Mouse (Mus musculus): ENCODE results near the gene Foxr2. TPM values are rescaled to one million over a fixed set of nuclear protein-coding genes. Genes with fewer than 3 reads are reported as not detected.

Gene Foxr2
- polyA plus RNA-seq, 1 experiment, result 1.7 TPM

- TF ChIP-seq EP300 (IDR thresholded peaks at IDR 0.05; ENCODE audit: insufficient read depth, low read depth, low read length) (no peak), CTCF (IDR thresholded peaks at IDR 0.05; ENCODE audit: low read depth, low read length) (peak; percentile 5)
- H3K27me3 ChIP-seq (ENCODE audit: control insufficient read depth, insufficient read depth, low read length, poor library complexity, severe bottlenecking), result no peaks in the 10 kb centered on the region
- H3K9me3 ChIP-seq (replicated peaks; ENCODE audit: control insufficient read depth, insufficient read depth, low read length, poor library complexity, severe bottlenecking), result no peaks in the 10 kb centered on the region
- no peaks in the 10 kb centered on the region for H3K4me1 ChIP-seq (ENCODE audit: control insufficient read depth, insufficient read depth, low read length)
- H3K27ac ChIP-seq (ENCODE audit: insufficient read depth, low read length), result no peak overlapping the region
- H3K4me3 ChIP-seq (ENCODE audit: low read depth, low read length), result no peak overlapping the region
- H3K9ac ChIP-seq (ENCODE audit: low read depth, poor library complexity, severe bottlenecking), result no peak overlapping the region
- no peaks in the 10 kb centered on the region for H3K36me3 ChIP-seq (ENCODE audit: control insufficient read depth, insufficient read depth, low read length, poor library complexity, severe bottlenecking)
Measured at GRCm38 (mm10) chrX:153174786-153175185, 56.2 kb downstream of the Foxr2 start.

GRCm38 (mm10) chrX:153182221-153182620 is 63.6 kb downstream of the Foxr2 start:
- no peak for TF ChIP-seq EP300 (IDR thresholded peaks at IDR 0.05; ENCODE audit: insufficient read depth, low read depth, low read length)
- TF ChIP-seq POLR2A (IDR thresholded peaks at IDR 0.05; ENCODE audit: insufficient read depth, low read length), result no peak
- TF ChIP-seq CTCF (IDR thresholded peaks at IDR 0.05; ENCODE audit: low read depth, low read length), result no peak
- Histone ChIP-seq H3K9ac (ENCODE audit: low read depth, poor library complexity, severe bottlenecking) (no peak overlapping the region), H3K27ac (ENCODE audit: insufficient read depth, low read length) (no peak overlapping the region), H3K4me1 (ENCODE audit: control insufficient read depth, insufficient read depth, low read length) (no peaks in the 10 kb centered on the region), H3K9me3 (replicated peaks; ENCODE audit: control insufficient read depth, insufficient read depth, low read length, poor library complexity, severe bottlenecking) (no peaks in the 10 kb centered on the region), H3K4me3 (ENCODE audit: low read depth, low read length) (no peak overlapping the region), H3K36me3 (ENCODE audit: control insufficient read depth, insufficient read depth, low read length, poor library complexity, severe bottlenecking) (no peaks in the 10 kb centered on the region), H3K27me3 (ENCODE audit: control insufficient read depth, insufficient read depth, low read length, poor library complexity, severe bottlenecking) (no peaks in the 10 kb centered on the region)

Other genes starting within 250 kb of the Foxr2 start
- 1.1 and 1.2 TPM in 2 replicates for gene Usp51, start 112.3 kb upstream of the Foxr2 start, polyA plus RNA-seq (2011; ENCODE audit: insufficient read depth, insufficient read length, low read depth, missing spikeins)
- gene Mageh1, start 81.2 kb upstream of the Foxr2 start, polyA plus RNA-seq (2011; ENCODE audit: insufficient read depth, insufficient read length, low read depth, missing spikeins), result 5.6 and 6.2 TPM in 2 replicates
- 18.9 and 21.6 TPM in 2 replicates for gene Rragb, start 21.2 kb downstream of the Foxr2 start, polyA plus RNA-seq (2011; ENCODE audit: insufficient read depth, insufficient read length, low read depth, missing spikeins)
- gene Klf8, start 118.7 kb downstream of the Foxr2 start, polyA plus RNA-seq (2011; ENCODE audit: insufficient read depth, insufficient read length, low read depth, missing spikeins), result 8.6 and 9.1 TPM in 2 replicates

Measured in ES-Bruce4 (cell line).